Mouse (Mus musculus): ENCODE data around the gene Col16a1.

Gene Col16a1

DNA sequence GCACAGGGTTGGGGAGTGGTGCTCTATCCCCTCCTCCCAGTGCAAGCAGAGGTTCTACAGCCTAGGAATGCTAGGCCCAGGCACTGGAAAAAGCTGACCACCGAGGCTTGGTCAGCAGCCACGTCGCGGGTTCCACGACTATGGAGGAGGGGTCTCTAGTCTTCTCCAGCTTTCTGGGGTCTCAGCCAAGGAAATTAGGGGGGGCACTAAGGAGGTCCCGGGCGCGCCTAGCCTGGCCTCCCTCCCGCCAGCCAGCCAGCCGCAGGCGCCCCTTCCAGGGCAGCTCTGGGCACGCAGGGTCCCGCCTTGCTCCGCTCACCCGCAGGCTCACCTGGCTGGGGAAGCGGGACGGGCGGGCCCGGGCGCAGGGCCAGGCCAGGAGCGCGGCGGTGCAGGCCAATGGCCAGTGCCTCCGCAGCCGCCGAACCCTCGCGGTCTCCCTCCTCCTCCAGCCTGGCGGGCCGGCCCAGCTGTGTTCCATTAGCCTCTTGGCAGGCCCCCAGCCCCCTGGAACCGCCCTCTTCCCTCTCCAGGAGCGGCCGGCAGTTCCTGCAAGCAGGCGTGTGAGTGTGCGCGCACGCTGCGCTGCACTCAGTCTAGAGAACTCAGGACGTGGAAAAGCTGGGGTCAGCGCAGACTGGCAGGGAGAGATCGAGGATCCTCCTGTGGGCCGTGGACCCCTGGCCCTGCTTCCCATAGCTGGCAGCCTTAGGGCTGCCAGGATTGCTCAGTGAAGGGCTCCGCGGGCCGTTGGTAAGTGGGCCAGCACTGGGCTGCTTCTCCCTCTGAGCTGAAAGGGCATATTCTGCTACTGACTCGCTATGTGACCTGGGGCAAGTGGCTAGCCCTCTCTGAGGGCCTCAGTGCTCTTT is at the start of gene Col16a1:
TSS of gene Col16a1 (plus strand) at position 510 of the 872 bp plus-strand sequence.
- no peak for DNase-seq (ENCODE audit: low spot score)

DNA sequence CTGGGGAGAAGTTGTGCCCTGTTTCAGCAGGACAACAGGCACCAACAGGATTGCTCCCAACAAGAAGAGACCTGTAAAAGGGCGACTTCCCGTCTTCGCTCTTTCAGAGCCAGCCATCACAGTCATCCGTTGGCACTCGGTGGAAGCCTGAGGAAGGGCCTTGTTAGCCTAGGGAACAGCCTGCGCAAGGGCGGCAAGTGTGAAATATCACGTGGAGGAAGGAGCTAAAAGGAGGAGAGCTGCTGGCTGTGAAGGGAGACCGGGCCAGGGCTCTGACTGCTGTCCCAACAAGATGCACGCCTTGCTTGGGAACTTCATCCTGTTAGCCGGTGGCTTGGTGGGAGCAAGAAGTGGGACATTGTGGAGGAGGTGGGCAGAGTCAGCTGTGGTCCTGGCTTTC is 49.5 kb upstream of the Col16a1 start:
- peak; percentile 61 for DNase-seq (ENCODE audit: low spot score)

DNA sequence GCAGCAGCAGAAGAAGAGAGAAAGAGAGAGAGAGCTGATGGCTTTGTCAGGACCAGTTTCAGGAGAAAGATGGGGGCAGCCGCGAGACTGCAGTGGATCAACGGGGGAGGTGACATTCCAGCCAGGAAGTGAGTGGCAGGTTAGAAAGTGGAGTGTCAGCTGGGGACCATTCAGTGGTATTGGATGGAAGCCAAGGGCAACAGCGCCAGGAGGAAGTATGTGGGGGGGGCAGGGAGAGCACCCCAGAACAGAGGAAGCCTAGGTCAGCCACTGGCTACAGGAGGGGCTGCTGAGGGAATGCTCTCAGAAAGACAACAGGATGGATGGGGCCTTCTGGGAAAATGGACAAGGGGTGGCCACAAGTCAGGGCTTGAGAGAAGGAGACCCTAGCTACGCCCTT is 45.9 kb upstream of the Col16a1 start:
- DNase-seq (ENCODE audit: low spot score): no peak

DNA sequence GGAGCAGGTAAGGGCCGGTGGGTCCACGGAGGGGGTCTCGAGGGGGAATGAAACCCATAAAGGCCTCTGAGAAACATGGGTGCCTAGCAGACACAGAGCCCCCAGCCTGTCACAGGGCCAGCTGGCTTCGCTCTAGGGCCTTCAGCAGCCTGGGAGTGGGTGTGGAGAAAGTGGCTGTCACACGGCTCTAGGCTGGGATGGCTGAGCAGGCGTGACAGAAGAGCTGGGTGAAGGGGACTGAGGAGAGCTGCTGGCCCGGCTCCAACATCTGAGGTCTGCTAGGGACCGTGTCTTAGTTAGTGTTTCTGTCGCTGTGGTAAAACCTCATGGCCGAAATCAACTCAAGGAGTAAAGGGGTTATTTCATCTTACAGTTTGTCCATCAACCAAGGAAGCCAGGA is 45.5 kb upstream of the Col16a1 start:
- DNase-seq (ENCODE audit: low spot score): no peak

DNA sequence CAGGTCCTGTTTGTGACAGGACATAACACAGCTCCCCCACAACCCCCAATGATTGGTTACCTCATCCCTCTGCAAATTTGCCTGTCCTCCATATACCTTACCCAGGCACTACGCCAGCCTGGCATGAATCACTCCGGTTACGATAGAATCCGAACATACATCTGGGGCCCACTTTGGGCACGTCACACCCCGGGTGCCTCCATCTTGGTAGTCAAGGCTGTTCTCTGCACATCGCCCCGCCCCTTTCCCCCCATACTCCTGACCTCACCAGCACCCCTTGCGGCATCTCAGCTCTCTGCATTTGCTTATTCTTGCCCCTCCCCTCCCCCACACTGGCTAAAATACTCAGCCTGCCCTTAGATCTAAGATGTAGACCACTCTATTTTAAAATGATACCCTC is 42.0 kb upstream of the Col16a1 start:
- no peak for DNase-seq (ENCODE audit: low spot score)

DNA sequence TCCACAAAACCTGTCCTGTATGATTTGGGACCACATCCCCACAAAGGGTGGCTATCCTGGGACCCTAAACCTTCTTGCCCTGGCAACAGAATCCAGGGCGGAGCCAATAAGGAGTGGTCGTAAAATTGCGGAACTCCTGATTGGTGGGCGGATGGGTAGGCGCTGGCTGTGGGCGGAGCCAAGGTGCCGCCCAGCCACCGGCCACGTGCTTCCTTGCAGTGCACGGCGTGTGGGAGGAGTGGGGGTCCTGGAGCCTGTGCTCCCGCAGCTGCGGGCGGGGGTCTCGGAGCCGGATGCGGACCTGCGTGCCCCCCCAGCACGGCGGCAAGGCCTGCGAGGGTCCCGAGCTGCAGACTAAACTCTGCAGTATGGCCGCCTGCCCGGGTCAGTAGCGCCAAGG is 41.1 kb upstream of the Col16a1 start:
- no peak for DNase-seq (ENCODE audit: low spot score)

DNA sequence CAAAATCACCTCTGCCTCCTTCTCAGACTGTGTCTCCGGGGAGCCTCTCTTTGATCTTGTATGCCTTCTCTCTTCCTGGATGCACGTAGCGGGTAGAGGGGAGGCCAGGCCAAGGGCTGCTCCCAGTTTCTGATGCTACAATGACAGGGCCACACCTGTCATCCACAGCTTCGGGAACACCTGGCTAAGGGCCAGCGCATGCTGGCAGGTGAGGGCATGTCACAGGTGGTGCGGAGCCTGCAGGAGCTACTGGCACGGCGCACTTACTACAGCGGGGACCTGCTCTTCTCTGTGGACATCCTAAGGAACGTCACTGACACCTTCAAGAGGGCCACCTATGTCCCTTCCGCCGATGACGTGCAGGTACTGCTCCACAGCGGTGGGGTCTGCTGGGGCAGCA is 38.6 kb upstream of the Col16a1 start:
- DNase-seq (ENCODE audit: low spot score): no peak

DNA sequence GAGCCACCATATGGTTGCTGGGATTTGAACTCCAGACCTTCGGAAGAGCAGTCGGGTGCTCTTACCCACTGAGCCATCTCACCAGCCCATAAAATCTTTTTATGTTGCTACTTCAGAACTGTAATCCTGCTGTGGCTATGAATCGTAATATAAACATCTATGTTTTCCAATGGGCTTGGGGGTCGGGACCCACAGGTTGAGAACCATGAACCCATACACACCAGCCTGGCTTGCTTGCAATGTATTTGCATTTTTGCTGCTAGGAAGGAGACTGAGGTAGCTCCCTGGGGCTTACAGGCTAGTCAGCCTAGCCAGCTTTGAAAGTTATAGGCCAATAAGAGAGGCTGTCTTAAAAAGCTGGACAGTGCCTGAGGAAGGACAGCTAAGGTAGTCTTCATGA is 36.9 kb upstream of the Col16a1 start:
- no peak for DNase-seq (ENCODE audit: low spot score)

DNA sequence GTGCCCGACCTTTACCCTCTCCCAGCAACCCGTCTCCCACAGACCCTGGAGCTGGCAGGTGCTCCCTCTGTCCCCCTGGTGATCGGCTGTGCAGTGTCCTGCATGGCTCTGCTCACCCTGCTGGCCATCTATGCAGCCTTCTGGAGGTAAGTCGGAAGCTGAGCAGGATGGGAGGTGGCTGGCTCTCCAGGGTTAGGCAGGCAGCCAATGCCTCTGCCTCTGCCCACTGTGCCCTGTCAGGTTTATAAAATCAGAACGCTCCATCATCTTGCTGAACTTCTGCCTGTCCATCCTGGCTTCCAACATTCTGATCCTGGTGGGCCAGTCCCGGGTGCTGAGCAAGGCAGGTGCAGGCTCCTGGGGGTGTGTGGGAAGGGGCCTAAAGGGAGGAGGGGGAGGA is 35.4 kb upstream of the Col16a1 start:
- DNase-seq (ENCODE audit: low spot score): no peak

DNA sequence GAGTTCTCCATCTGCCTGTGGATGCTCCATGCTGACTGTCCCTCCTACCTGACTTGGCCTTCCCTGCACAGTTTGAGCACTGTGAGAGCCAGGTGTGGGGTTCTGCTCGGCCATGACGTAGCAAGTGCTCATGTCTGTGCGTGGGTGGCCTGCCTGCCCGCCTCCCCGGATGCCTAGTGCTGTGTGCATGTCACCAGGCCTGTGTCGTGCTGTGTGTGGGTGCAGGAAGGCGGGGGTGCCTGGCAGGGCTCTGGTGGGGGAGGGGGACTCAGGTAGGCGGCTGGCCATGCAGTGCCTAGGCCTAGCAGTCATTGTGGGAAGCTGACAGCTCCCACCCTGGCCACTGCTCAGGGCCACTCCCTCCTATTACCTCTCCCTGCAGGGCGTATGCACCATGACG is 34.5 kb upstream of the Col16a1 start:
- peak; percentile 79 for DNase-seq (ENCODE audit: low spot score)

DNA sequence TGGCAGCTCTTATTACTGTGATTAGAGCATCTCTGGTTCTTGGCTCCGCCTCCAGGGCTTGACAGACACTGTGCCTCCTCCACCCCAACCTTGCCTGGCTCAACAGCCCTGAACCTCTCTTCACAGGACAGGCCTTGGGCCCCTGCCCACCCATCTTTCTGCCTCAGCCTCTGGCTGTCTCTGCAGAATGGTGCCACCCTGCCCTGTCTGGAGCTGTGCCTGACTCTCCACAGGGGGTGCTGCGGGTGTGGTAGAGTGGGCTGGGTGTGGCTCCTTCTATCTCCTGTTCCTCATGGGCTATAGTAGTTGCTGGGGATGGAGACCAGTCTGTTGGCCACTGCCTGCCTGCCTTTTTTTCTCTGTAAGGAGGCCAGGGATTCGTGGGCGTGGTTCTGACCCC is 31.6 kb upstream of the Col16a1 start:
- DNase-seq (ENCODE audit: low spot score): no peak

DNA sequence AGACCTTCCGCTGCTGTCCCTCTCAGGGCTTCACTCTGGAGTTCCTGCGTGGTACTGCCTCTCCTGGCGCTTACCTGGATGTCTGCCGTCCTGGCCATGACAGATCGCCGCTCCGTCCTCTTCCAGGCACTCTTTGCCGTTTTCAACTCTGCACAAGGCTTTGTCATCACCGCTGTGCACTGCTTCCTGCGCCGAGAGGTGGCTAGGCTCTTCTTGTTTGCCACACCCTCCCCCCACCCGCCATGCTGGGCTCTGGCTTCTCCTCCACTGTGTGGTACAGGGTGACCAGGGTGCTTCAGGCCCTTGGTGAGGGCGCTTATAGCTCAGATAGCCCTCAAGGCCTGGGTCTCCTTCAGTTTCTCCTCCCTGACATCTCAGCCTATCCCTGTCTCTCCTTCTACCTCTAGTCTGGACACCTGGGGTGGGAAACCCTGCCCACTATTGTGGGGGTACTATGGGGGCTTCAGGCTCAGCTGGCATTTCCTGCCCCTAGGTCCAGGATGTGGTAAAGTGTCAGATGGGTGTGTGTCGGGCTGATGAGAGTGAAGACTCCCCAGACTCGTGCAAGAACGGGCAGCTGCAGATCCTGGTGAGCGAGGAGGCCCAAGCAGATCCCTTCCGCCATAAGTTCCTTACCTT is 30.5 kb upstream of the Col16a1 start:
- no peak for DNase-seq (ENCODE audit: low spot score)

DNA sequence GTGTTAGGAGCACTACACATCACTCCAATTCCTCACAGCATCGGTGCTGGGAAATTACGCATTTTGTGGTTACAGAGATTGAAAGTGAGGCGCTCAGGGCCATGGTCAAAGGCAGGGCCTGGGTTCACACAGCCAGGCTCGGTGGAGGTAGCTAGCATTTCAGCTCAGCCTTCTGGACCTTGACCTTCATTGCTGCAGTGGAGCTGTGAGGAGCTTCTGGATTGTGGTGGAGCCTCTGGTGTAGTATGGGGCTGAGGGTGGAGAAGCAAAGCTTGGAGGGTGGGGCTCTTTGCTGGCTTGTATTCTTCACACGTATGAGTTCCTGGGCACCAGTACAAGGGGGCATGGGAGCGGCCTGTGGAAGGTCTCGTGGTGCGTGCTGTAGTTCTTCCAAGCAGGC is 24.7 kb upstream of the Col16a1 start:
- DNase-seq (ENCODE audit: low spot score): no peak

DNA sequence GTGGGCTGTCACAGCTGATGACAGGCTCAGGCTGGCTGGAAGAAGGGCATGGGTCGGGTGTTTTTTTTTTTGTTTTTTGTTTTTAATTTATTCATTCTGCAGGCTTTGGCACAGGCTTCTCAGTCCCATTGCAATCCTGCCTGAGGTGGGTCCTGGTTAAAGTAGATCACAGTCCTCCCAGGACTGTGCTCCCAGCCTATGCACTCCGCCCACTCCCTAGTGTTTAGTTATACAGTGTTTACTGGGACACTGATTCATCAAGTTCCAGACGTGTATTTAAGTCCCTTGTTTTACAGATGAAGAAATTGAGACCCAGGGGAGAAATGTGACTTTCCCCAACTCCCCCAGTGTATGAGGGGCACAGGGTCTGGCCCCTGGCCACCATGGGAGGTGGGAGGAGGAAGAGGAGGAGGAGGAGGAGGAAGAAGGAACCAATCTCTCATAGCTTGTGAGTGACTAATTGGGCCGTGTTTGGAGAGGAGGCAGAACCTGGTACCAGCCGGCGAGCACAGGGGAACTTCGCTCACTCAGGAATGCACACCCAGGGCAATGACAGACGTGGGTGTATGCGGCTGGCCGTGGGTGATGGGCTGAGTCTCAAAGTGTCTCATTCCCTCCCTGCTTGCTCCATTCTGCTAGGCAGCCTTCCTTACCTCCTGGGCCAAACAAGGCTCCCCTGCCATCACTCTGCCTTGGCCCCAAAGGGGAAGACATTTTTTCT is 24.0 kb upstream of the Col16a1 start:
- DNase-seq (ENCODE audit: low spot score): peak; percentile 53

DNA sequence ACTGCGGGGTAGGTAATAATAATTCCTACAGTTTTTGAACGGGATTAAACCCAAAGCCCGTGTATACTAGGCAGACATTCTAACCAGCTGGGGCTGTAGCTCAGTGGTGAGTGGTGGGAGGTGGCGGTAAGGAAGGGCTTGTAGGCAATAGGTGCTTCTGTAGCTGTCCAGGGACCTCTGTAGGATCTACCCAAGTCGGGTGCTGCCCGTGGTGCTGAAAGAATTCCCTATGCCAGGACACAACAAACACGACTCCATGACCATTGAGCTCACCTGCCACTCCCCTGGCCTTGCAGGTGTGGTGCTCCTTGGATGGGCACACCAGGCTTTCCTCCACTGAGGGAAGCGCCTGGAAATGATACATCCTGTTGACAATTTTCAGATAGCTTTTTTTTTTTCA is 22.1 kb upstream of the Col16a1 start:
- no peak for DNase-seq (ENCODE audit: low spot score)

DNA sequence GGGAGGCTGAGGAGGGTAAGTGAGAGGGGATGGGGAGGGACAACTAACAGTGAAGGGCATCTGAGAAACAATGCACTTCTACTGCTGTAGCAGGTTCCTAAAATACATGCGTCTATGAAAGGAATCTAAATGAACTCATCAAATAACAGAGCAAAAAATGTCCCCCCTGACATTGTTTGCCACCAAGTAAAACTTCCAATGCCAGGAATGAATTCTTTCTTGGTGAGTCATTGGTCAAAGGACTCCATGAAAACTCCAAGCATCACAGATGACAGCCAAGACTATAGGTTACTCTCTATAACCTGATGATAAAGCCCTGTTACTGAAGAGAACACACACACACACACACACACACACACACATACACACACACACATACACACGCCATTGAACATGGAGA is 16.5 kb upstream of the Col16a1 start:
- DNase-seq (ENCODE audit: low spot score): no peak

DNA sequence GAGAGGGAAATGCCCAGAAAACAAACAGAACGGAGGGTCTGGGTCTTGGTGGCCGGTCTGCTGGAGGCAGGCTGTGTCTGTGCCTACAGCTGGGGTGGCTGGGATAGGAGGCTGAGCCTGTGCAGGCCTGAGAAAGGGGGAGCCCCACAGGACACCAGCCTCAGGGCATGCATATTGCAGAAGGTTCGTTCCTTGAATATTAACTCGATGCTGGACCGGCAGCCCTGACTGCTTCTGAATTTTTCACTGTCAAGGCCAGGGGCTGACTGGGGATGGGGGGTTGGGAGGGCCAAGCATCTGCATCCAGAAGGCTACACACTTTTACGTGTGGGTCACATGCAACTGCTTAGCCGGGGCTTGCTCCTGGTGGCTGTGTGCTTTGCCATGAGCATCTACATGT is 14.1 kb upstream of the Col16a1 start:
- no peak for DNase-seq (ENCODE audit: low spot score)

DNA sequence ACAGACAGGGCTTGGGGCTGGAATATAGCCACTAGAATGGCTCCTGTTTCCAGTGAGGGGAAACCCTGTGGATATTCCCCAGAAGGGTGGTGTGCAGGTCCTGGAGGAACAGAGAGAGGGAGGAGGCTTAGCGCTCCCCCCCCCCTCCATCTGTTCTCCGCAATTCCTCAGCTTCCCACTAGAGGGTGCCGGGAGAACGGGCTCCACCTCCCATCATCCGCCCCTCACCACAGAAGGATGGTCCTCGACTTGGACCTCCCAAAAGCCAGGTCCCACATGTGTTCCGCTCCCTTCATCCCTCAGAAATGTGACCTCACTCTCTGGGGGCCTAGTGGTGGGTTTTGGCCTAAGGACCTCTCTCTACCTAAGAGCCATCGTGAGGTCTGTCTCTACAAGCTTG is 11.5 kb upstream of the Col16a1 start:
- DNase-seq (ENCODE audit: low spot score): no peak

DNA sequence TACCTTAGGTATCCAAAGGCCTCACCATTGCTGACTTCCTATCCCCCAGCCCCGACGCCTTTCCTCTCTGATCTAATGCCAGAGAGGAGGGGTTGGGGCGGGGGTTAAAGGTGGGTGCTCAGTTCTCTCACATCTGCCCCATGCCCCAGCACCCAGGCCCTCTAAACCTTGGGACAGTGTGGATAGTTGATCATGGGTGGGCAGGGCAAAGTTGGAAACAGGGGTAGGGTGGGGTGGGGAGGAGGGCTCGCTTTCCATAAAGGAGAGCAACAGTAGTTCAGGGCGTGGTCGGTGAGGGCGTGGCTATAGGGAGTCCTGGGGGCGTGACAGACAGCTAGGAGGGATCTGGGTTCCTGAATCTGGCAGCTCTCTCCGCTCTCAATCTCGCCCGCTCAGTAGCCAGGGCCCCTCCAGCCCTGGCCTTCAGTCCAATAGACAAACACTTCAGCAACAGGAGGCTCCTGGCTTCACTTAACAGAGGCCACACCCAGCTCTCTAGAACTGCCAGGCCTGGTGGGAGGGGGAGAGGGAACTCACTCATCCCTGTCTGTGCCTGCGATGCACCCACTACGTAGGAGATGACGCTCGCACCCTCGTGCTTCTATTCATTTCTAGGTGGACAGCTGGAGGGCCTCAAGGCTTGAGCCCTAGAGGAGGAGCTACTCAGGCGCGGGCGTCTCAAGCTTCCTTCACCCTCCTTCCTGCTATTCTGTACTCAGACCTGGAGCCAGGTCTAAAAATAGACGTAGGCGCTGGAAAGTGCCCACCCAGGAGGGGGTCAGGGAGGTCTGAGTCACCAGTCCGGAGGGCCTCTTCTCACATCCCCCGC is 10.9 kb upstream of the Col16a1 start:
- DNase-seq (ENCODE audit: low spot score): no peak

DNA sequence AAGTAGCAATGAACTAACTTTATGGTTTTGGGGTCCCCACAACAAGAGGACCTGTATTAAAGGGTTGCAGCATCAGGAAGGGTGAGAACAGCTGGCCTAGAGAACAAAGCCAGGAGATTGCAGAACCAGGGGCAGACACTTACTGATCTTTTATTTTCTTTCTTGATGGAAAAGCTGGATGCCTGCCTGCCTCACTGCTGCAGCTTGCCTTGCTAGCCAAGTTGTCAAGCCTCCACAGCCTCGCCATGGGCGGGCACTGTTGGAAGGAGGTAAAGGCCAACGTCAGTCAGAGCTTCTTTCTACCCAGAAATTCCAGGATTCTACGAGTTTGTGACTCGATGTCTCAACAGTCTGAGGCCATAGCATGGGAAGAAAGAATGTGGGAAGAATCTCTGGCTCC is 8.3 kb upstream of the Col16a1 start:
- no peak for DNase-seq (ENCODE audit: low spot score)

DNA sequence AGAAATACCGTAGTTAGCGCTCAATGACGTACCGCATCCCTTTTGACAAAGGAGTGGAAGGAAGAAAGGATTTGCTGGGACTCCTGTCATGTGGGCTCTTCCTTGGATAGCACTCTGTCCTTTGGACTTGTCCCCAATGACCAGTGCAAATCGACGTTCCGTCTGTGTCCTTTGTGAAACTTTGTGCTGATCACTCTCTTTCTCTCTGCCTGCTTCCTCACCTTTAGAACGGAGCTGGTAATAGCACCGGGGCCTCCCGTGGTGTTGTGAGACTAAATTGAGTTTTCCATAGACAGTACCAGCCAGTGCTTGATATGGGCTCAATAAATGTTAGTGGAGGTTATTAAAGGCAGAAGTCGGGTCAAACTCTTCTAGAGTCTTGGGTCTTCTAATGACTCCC is 6.6 kb upstream of the Col16a1 start:
- no peak for DNase-seq (ENCODE audit: low spot score)

DNA sequence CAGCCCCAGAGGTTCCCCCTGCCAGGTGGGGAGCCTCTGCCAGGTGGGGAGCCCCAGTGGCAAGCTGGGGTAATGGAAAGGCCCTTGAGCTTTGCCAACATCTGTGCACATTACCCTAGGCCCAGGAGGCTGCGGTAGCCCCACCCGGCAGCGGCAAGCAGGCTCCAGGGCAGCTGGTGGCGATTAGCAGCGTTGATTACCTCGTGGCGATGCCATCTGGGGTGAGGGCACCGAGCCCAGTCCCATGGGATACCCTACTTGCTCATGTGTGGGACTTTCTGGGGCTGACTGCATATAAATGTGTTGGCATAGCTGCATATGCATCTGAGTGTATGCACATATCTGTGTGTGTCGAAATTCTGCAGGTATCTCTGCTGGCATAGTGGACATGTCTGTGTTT is 3.4 kb upstream of the Col16a1 start:
- DNase-seq (ENCODE audit: low spot score): no peak
